Mouse (Mus musculus): ENCODE results near the gene Vps13d.

The Vps13d gene

GRCm38 (mm10) chr4:144940796-144941462 lies 253.9 kb downstream of the Vps13d start:
- no peak for DNase-seq (ENCODE audit: low read depth, low spot score)

GRCm38 (mm10) chr4:144939847-144940411 lies 254.9 kb downstream of the Vps13d start:
- DNase-seq (ENCODE audit: low read depth, low spot score): no peak

GRCm38 (mm10) chr4:144936563-144937154 lies 258.1 kb downstream of the Vps13d start:
- DNase-seq (ENCODE audit: low read depth, low spot score): no peak

- no peak for DNase-seq (ENCODE audit: low read depth, low spot score)
These were observed 260.3 kb downstream of the Vps13d start for GRCm38 (mm10) chr4:144934501-144934900.

GRCm38 (mm10) chr4:144931167-144931566 lies 263.6 kb downstream of the Vps13d start:
- DNase-seq (ENCODE audit: low read depth, low spot score): no peak

- DNase-seq (ENCODE audit: low read depth, low spot score): no peak
These were observed 264.4 kb downstream of the Vps13d start for GRCm38 (mm10) chr4:144930366-144930765.

GRCm38 (mm10) chr4:144929811-144930221 lies 265.0 kb downstream of the Vps13d start:
- no peak for DNase-seq (ENCODE audit: low read depth, low spot score)

- no peak for DNase-seq (ENCODE audit: low read depth, low spot score)
These were observed 265.9 kb downstream of the Vps13d start for GRCm38 (mm10) chr4:144928693-144929436.
